Mouse (Mus musculus) ES-E14 (cell line): ENCODE data around the gene Il13ra1. TPM values are rescaled to one million over a fixed set of nuclear protein-coding genes. Genes with fewer than 3 reads are reported as not detected.

ENCODE experiments used
- DNase-seq: peaks from one replicate; pipeline ENCODE4 v3.0.0-alpha.2; 2013; ENCODE audit warnings: low read depth, low spot score
- H3K27ac ChIP-seq: 2 replicates; pipeline ENCODE4 v1.5.1; 2012; ENCODE audit warnings: low read depth, mild to moderate bottlenecking, low read length, moderate library complexity, mixed read lengths; ENCODE audit not compliant: poor library complexity, insufficient read depth, severe bottlenecking
- H3K36me3 ChIP-seq: 2 replicates; pipeline ENCODE4 v1.6.1; 2012; ENCODE audit warnings: mild to moderate bottlenecking, low read length, moderate library complexity, mixed read lengths; ENCODE audit not compliant: control insufficient read depth, poor library complexity, insufficient read depth, severe bottlenecking
- H3K4me1 ChIP-seq, 2 experiments: fragments of 150-350 bp in 1 of 2; sonication (generic) in 1 of 2; 2 replicates each; pipeline ENCODE4 v1.6.1; 2012; ENCODE audit warnings: low read length in 2 of 2, mild to moderate bottlenecking in 1 of 2, mixed read lengths in 1 of 2; ENCODE audit not compliant: control insufficient read depth in 2 of 2, insufficient read depth in 2 of 2, poor library complexity in 1 of 2
- H3K4me3 ChIP-seq, 2 experiments: fragments of 150-350 bp in 1 of 2; sonication (generic) in 1 of 2; 2 replicates each; pipeline ENCODE4 v1.5.1; 2012; ENCODE audit warnings: low read length in 2 of 2, low read depth in 1 of 2, mild to moderate bottlenecking in 1 of 2, mixed read lengths in 1 of 2; ENCODE audit not compliant: insufficient read depth in 1 of 2, poor library complexity in 1 of 2, severe bottlenecking in 1 of 2
- H3K9ac ChIP-seq: 2 replicates; pipeline ENCODE4 v1.6.1; 2012; ENCODE audit warnings: low read depth, mild to moderate bottlenecking, low read length, mixed read lengths; ENCODE audit not compliant: poor library complexity, insufficient read depth, severe bottlenecking
- H3K9me3 ChIP-seq: fragments of 150-350 bp; sonication (generic); 2 replicates; pipeline ENCODE4 v1.6.1; 2012; ENCODE audit warnings: low read depth, mild to moderate bottlenecking, low read length; ENCODE audit not compliant: control insufficient read depth, insufficient read depth
- CHD2 ChIP-seq: IDR thresholded peaks from 2 replicates; pipeline ENCODE4 v1.6.1; 2014; ENCODE audit warnings: mild to moderate bottlenecking, low read depth, low read length, inconsistent platforms
- HCFC1 ChIP-seq: IDR thresholded peaks from 2 replicates; pipeline ENCODE4 v1.6.1; 2012; ENCODE audit warnings: low read length, inconsistent platforms, borderline replicate concordance; ENCODE audit not compliant: insufficient read depth
- MAFK ChIP-seq: IDR thresholded peaks from 2 replicates; pipeline ENCODE4 v1.6.1; 2014; ENCODE audit warnings: mild to moderate bottlenecking, low read depth, low read length, inconsistent platforms; ENCODE audit not compliant: insufficient read depth
- ZC3H11A ChIP-seq: IDR thresholded peaks from 2 replicates; pipeline ENCODE4 v1.6.1; 2012; ENCODE audit warnings: low read depth, mild to moderate bottlenecking, inconsistent platforms, low read length, borderline replicate concordance
- ZNF384 ChIP-seq: IDR thresholded peaks from 2 replicates; pipeline ENCODE4 v1.6.1; 2012; ENCODE audit warnings: low read depth, low read length, inconsistent platforms
- in situ Hi-C, 2 experiments: fragments of 600-800 bp; cut with MboI; formaldehyde crosslinking; loops; one replicate each; pipeline ENCODE4 v1.15.1; 2025; ENCODE audit warnings: low sequenced_read_pairs in 2 of 2, inconsistent platforms in 1 of 2; ENCODE audit not compliant: unreplicated experiment in 2 of 2
- total RNA-seq: library from RNA; depleted of rRNA; stranded (reverse); fragments of 300-350 nt; gene quantifications from 2 replicates; pipeline ENCODE4 v1.2.3, GENCODE M21; 2012; rRNA removed

Gene Il13ra1
- total RNA-seq, 1 experiment = 5.4 TPM

DNA sequence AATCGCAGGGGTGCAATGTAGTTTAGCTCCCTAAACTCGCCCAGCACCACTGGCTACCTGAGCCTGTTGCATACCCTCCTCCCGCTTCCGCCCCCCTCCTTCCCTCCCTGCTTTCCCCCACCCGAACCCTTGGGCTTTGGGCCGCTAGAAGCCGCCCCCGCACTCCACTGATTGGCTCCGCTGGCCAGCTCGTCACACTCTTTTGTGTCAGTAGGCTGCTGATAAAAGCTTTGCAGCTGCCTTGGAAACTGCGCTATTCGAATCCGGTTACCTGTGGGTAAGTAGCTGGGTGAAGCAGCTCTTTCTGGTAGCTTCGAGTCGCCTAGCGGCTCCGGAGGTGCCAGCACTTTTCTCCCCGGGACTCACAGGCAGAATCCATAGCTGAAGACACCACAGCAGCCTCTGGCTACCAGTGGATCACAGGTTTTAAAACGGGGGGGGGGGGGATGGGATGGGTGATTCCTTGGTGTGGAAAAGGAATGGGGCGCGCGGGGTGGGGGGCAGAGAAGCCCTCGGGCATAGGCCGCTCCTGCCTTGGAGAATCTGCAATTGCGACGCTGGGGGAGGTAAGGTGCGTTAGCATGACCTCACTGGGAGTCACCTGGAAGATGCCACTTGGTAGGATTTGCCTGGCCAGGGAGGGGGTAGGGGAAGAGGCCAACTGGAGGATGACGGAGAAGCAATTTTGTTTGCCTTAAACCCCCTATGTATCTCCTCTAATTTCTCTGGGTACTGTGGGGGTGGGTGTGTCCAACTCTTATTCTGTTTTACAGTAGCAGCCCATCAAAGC, 84.0 kb downstream of the Il13ra1 start, which contains the start of gene Zcchc12:
Gene Zcchc12 (plus strand): TSS at position 169 of the 790 bp plus-strand sequence.
- no peak within 1 kb of the TSS for H3K27ac ChIP-seq
- H3K36me3 ChIP-seq = no peaks in the 10 kb centered on the region
- H3K9ac ChIP-seq = no peak within 1 kb of the TSS
- in situ Hi-C loops = loop anchor here in 1 of 2 experiments (25.0 kb wide), 1 partner anchor 359 kb away; no protein-coding TSS in a partner anchor
- no peak for DNase-seq
- H3K9me3 ChIP-seq = no peaks in the 10 kb centered on the region
- TF ChIP-seq ZNF384 = no peak
- TF ChIP-seq CHD2 = no peak
- peak within 1 kb of the TSS in 1 of 2 experiments; percentile 46; a peak in 1 of 4 replicates for H3K4me3 ChIP-seq
- H3K4me1 ChIP-seq = no peaks in the 10 kb centered on the region

- H3K27ac ChIP-seq = no peak overlapping the region
- H3K9ac ChIP-seq = no peak overlapping the region
- no peaks in the 10 kb centered on the region for H3K4me1 ChIP-seq
- in situ Hi-C loops = no loop called here
- no peak for DNase-seq
- H3K9me3 ChIP-seq = no peaks in the 10 kb centered on the region
- TF ChIP-seq MAFK (no peak), ZNF384 (no peak), ZC3H11A (no peak), HCFC1 (no peak), CHD2 (no peak)
- no peak overlapping the region for H3K4me3 ChIP-seq
- H3K36me3 ChIP-seq = no peaks in the 10 kb centered on the region
Measured at GRCm38 (mm10) chrX:36209554-36209953, 97.6 kb downstream of the Il13ra1 start.

DNA sequence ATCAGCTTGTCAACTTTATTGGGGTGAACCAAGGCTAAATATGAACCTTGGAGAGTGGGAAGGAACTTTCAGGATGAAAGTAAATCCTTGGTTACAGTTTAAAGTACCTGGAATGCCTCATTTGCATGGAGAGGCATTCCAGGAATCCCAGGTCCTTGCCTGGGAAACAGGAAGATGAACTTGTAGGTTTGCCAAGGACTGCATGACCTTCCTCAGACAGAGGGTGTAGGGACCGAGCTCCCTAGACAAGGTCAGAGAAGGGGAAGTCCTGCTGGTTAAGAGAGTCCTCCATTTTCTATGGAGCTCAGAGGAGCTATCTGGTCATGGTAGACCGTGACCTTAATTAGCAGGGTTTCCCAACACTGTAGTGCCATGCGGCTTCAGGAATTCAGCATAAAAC, 99.3 kb downstream of the Il13ra1 start:
- no peak for DNase-seq
- no peak for TF ChIP-seq ZNF384
- TF ChIP-seq HCFC1 = no peak
- no peak for TF ChIP-seq MAFK
- TF ChIP-seq CHD2 = no peak
- TF ChIP-seq ZC3H11A = no peak
- no peaks in the 10 kb centered on the region for H3K4me1 ChIP-seq

More for the DNA sequence above, 99.3 kb downstream of the Il13ra1 start:
- in situ Hi-C loops = no loop called here
- no peak overlapping the region for H3K27ac ChIP-seq
- H3K36me3 ChIP-seq = no peaks in the 10 kb centered on the region
- H3K9me3 ChIP-seq = no peaks in the 10 kb centered on the region
- H3K9ac ChIP-seq = no peak overlapping the region
- no peak overlapping the region for H3K4me3 ChIP-seq

Other genes with a start within 250 kb of the Il13ra1 start
- gene Dock11, start 223.3 kb upstream of the Il13ra1 start, total RNA-seq = 9.0 and 11.0 TPM in 2 replicates
- 1.3 and 1.6 TPM in 2 replicates for gene Zcchc12, start 83.8 kb downstream of the Il13ra1 start, total RNA-seq
- 5.3 and 7.0 TPM in 2 replicates for gene Lonrf3, start 216.2 kb downstream of the Il13ra1 start, total RNA-seq